Mouse (Mus musculus) olfactory bulb, adult 2 months (tissue): Measurements from ENCODE around the gene AA986860. TPM values are rescaled to one million over a fixed set of nuclear protein-coding genes. Genes with fewer than 3 reads are reported as not detected.

Experiments
- H3K27ac ChIP-seq: fragments of 200-500 bp; 2 replicates; pipeline ENCODE4 v1.5.1; 2012; ENCODE audit warnings: low read depth, low read length; ENCODE audit not compliant: insufficient read depth
- H3K4me1 ChIP-seq: fragments of 200-500 bp; 2 replicates; pipeline ENCODE4 v1.6.1; 2012; ENCODE audit warnings: low read length; ENCODE audit not compliant: control insufficient read depth, insufficient read depth
- H3K4me3 ChIP-seq: fragments of 200-500 bp; 2 replicates; pipeline ENCODE4 v1.5.1; 2012; ENCODE audit warnings: mild to moderate bottlenecking, low read depth, low read length, moderate library complexity; ENCODE audit not compliant: insufficient read depth
- CTCF ChIP-seq: fragments of 200-500 bp; IDR thresholded peaks from 2 replicates; pipeline ENCODE4 v1.5.1; 2012; ENCODE audit warnings: low read depth, mild to moderate bottlenecking, low read length, moderate library complexity; ENCODE audit not compliant: insufficient read depth
- POLR2A ChIP-seq: fragments of 200-500 bp; IDR thresholded peaks from 2 replicates; pipeline ENCODE4 v1.6.1; 2012; ENCODE audit warnings: mild to moderate bottlenecking, low read depth, low read length, moderate library complexity; ENCODE audit not compliant: insufficient read depth
- WGBS: fragments of 180-500 bp; shearing (Covaris S2); methylation state at CpG from one replicate; pipeline ENCODE4 v1.1.7; 2018; 5-methylcytosine and 5-hydroxymethylcytosine counted together
- polyA plus RNA-seq: library from polyadenylated mRNA; stranded (reverse); fragments of >200 nt; gene quantifications from 2 replicates; pipeline ENCODE4 v1.2.4, GENCODE M21; 2012; ENCODE audit warnings: low replicate concordance; ENCODE audit not compliant: missing spikeins, insufficient read depth, insufficient read length

AA986860 gene
- polyA plus RNA-seq, 1 experiment = not detected

- WGBS = 71% methylated on average over 3 of the region's 3 CpGs
- H3K4me1 ChIP-seq = no peaks in the 10 kb centered on the region
- TF ChIP-seq POLR2A = no peak
- TF ChIP-seq CTCF = no peak
- no peak overlapping the region for H3K27ac ChIP-seq
- no peak overlapping the region for H3K4me3 ChIP-seq
Measured at GRCm38 (mm10) chr1:130762045-130762760, 30.4 kb downstream of the AA986860 start.

GRCm38 (mm10) chr1:130764027-130764461 lies 32.3 kb downstream of the AA986860 start:
- no peak overlapping the region for H3K4me3 ChIP-seq
- TF ChIP-seq CTCF = no peak
- TF ChIP-seq POLR2A = no peak
- H3K27ac ChIP-seq = no peak overlapping the region
- no peaks in the 10 kb centered on the region for H3K4me1 ChIP-seq
- WGBS = 92% methylated on average over 12 of the region's 12 CpGs

GRCm38 (mm10) chr1:130767066-130767465 lies 35.3 kb downstream of the AA986860 start:
- TF ChIP-seq POLR2A (no peak), CTCF (no peak)
- no peak overlapping the region for H3K4me3 ChIP-seq
- WGBS = 63% methylated on average over 5 of the region's 5 CpGs
- H3K4me1 ChIP-seq = no peaks in the 10 kb centered on the region
- H3K27ac ChIP-seq = no peak overlapping the region

GRCm38 (mm10) chr1:130769925-130770324 lies 38.1 kb downstream of the AA986860 start:
- Histone ChIP-seq H3K27ac (no peak overlapping the region), H3K4me3 (no peak overlapping the region), H3K4me1 (no peaks in the 10 kb centered on the region)
- TF ChIP-seq CTCF (no peak), POLR2A (no peak)
- 87% methylated on average over 2 of the region's 2 CpGs for WGBS

GRCm38 (mm10) chr1:130770487-130770886 lies 38.7 kb downstream of the AA986860 start:
- 90% methylated on average over 4 of the region's 4 CpGs for WGBS
- no peak overlapping the region for H3K4me3 ChIP-seq
- no peak for TF ChIP-seq CTCF
- TF ChIP-seq POLR2A = no peak
- H3K4me1 ChIP-seq = no peaks in the 10 kb centered on the region
- no peak overlapping the region for H3K27ac ChIP-seq

- WGBS = 71% methylated on average over 3 of the region's 3 CpGs
- TF ChIP-seq CTCF (no peak), POLR2A (no peak)
- no peaks in the 10 kb centered on the region for H3K4me1 ChIP-seq
- no peak overlapping the region for H3K27ac ChIP-seq
- H3K4me3 ChIP-seq = no peak overlapping the region
Measured at GRCm38 (mm10) chr1:130770981-130771494, 39.3 kb downstream of the AA986860 start.

GRCm38 (mm10) chr1:130775234-130775633 lies 43.5 kb downstream of the AA986860 start:
- H3K27ac ChIP-seq = no peak overlapping the region
- H3K4me1 ChIP-seq = no peaks in the 10 kb centered on the region
- 58% methylated on average over 2 of the region's 2 CpGs for WGBS
- H3K4me3 ChIP-seq = no peak overlapping the region
- TF ChIP-seq POLR2A = no peak
- TF ChIP-seq CTCF = no peak

- 75% methylated on average over 7 of the region's 7 CpGs for WGBS
- TF ChIP-seq CTCF (no peak), POLR2A (no peak)
- H3K27ac ChIP-seq = no peak overlapping the region
- no peak overlapping the region for H3K4me3 ChIP-seq
- no peaks in the 10 kb centered on the region for H3K4me1 ChIP-seq
Measured at GRCm38 (mm10) chr1:130775691-130776331, 44.0 kb downstream of the AA986860 start.

GRCm38 (mm10) chr1:130776645-130777044 lies 44.9 kb downstream of the AA986860 start:
- TF ChIP-seq POLR2A = no peak
- no peak for TF ChIP-seq CTCF
- Histone ChIP-seq H3K4me3 (no peak overlapping the region), H3K4me1 (no peaks in the 10 kb centered on the region), H3K27ac (no peak overlapping the region)
- 96% methylated on average over 1 of the region's 1 CpGs for WGBS
